Mouse (Mus musculus) MEL (cell line): ENCODE measurements around the gene Sema3a. TPM values are rescaled to one million over a fixed set of nuclear protein-coding genes. Genes with fewer than 3 reads are reported as not detected.

Experiments
- DNase-seq: peaks from one replicate; pipeline ENCODE4 v3.0.0; 2011; ENCODE audit warnings: low read depth, low spot score
- H3K27ac ChIP-seq: 2 replicates; pipeline ENCODE4 v1.5.1; 2012; ENCODE audit warnings: low read depth, mild to moderate bottlenecking, control low read depth, low read length, moderate library complexity; ENCODE audit not compliant: control insufficient read depth
- H3K27me3 ChIP-seq, 2 experiments: fragments of 150-350 bp in 1 of 2; sonication (generic) in 1 of 2; 2 replicates each; pipeline ENCODE4 v1.6.1; 2012; ENCODE audit warnings: low read length in 2 of 2, mild to moderate bottlenecking in 2 of 2, improper control_type of control experiment in 1 of 2, moderate library complexity in 1 of 2; ENCODE audit not compliant: insufficient read depth in 2 of 2, control insufficient read depth in 1 of 2
- H3K36me3 ChIP-seq, 2 experiments: 2 replicates each; pipeline ENCODE4 v1.6.1; 2012 to 2014; ENCODE audit warnings: low read length in 2 of 2, improper control_type of control experiment in 1 of 2, inconsistent platforms in 1 of 2, mild to moderate bottlenecking in 1 of 2; ENCODE audit not compliant: insufficient read depth in 2 of 2, control insufficient read depth in 1 of 2
- H3K4me1 ChIP-seq, 2 experiments: fragments of 150-350 bp in 1 of 2; sonication (generic) in 1 of 2; 2 replicates each; pipeline ENCODE4 v1.6.1; 2012; ENCODE audit warnings: low read length in 2 of 2, improper control_type of control experiment in 1 of 2, mild to moderate bottlenecking in 1 of 2; ENCODE audit not compliant: insufficient read depth in 2 of 2, control insufficient read depth in 1 of 2
- H3K4me3 ChIP-seq, 2 experiments: fragments of 150-350 bp in 1 of 2; sonication (generic) in 1 of 2; 2 replicates each; pipeline ENCODE4 v1.5.1; 2012; ENCODE audit warnings: low read depth in 2 of 2, low read length in 2 of 2, mild to moderate bottlenecking in 2 of 2, moderate library complexity in 2 of 2, control low read depth in 1 of 2, improper control_type of control experiment in 1 of 2; ENCODE audit not compliant: control insufficient read depth in 1 of 2, insufficient read depth in 1 of 2
- H3K79me2 ChIP-seq: 2 replicates; pipeline ENCODE4 v1.6.1; 2012; ENCODE audit warnings: mild to moderate bottlenecking, low read length, moderate library complexity; ENCODE audit not compliant: control insufficient read depth, poor library complexity, insufficient read depth
- H3K9ac ChIP-seq: 2 replicates; pipeline ENCODE4 v1.6.1; 2012; ENCODE audit warnings: low read depth, mild to moderate bottlenecking, control low read depth, low read length, moderate library complexity; ENCODE audit not compliant: control insufficient read depth, poor library complexity, severe bottlenecking
- H3K9me3 ChIP-seq: fragments of 150-350 bp; sonication (generic); replicated peaks from 2 replicates; pipeline ENCODE4 v1.6.1; 2012; ENCODE audit warnings: mild to moderate bottlenecking, low read length, improper control_type of control experiment, moderate library complexity; ENCODE audit not compliant: insufficient read depth
- CHD1 ChIP-seq: IDR thresholded peaks from 2 replicates; pipeline ENCODE4 v1.6.1; 2012; ENCODE audit warnings: low read depth, mild to moderate bottlenecking, inconsistent platforms, low read length, improper control_type of control experiment
- CHD2 ChIP-seq: IDR thresholded peaks from 2 replicates; pipeline ENCODE4 v1.6.1; 2011; ENCODE audit warnings: low read length, improper control_type of control experiment
- CTCF ChIP-seq, 3 experiments: IDR thresholded peaks in 2 of 3; conservative IDR thresholded peaks in 1 of 3; 2 replicates each; pipeline ENCODE4 v1.5.1; 2011 to 2012; ENCODE audit warnings: low read length in 3 of 3, low read depth in 2 of 3, mild to moderate bottlenecking in 2 of 3, improper control_type of control experiment in 1 of 3, inconsistent platforms in 1 of 3, mixed read lengths in 1 of 3, moderate library complexity in 1 of 3; ENCODE audit not compliant: control insufficient read depth in 1 of 3, insufficient read depth in 1 of 3, poor library complexity in 1 of 3, severe bottlenecking in 1 of 3
- E2F4 ChIP-seq: IDR thresholded peaks from 2 replicates; pipeline ENCODE4 v1.6.1; 2011; ENCODE audit warnings: low read depth, low read length, improper control_type of control experiment, borderline replicate concordance
- ELF1 ChIP-seq: IDR thresholded peaks from 2 replicates; pipeline ENCODE4 v1.6.1; 2014; ENCODE audit warnings: low read depth, mild to moderate bottlenecking, inconsistent platforms, low read length, improper control_type of control experiment, moderate library complexity
- EP300 ChIP-seq, 2 experiments: IDR thresholded peaks; 2 replicates each; pipeline ENCODE4 v1.6.1; 2011; ENCODE audit warnings: improper control_type of control experiment in 2 of 2, low read length in 2 of 2, low read depth in 1 of 2, mild to moderate bottlenecking in 1 of 2
- ETS1 ChIP-seq: IDR thresholded peaks from 2 replicates; pipeline ENCODE4 v1.6.1; 2012; ENCODE audit warnings: low read depth, mild to moderate bottlenecking, inconsistent platforms, low read length, improper control_type of control experiment, moderate library complexity
- GABPA ChIP-seq: IDR thresholded peaks from 2 replicates; pipeline ENCODE4 v1.6.1; 2012; ENCODE audit warnings: low read depth, mild to moderate bottlenecking, inconsistent platforms, low read length, improper control_type of control experiment, moderate library complexity
- HCFC1 ChIP-seq: IDR thresholded peaks from 2 replicates; pipeline ENCODE4 v1.6.1; 2012; ENCODE audit warnings: low read depth, mild to moderate bottlenecking, inconsistent platforms, low read length, improper control_type of control experiment, moderate library complexity
- JUND ChIP-seq: IDR thresholded peaks from 2 replicates; pipeline ENCODE4 v1.6.1; 2011; ENCODE audit warnings: low read depth, mild to moderate bottlenecking, improper control_type of control experiment, low read length
- MAFK ChIP-seq: IDR thresholded peaks from 2 replicates; pipeline ENCODE4 v1.6.1; 2011; ENCODE audit warnings: low read depth, mild to moderate bottlenecking, low read length, improper control_type of control experiment, borderline replicate concordance
- MAX ChIP-seq: IDR thresholded peaks from 2 replicates; pipeline ENCODE4 v1.6.1; 2011; ENCODE audit warnings: low read length, improper control_type of control experiment
- MAZ ChIP-seq: IDR thresholded peaks from 2 replicates; pipeline ENCODE4 v1.6.1; 2012; ENCODE audit warnings: low read depth, mild to moderate bottlenecking, inconsistent platforms, low read length, improper control_type of control experiment
- MEF2A ChIP-seq: IDR thresholded peaks from 2 replicates; pipeline ENCODE4 v1.6.1; 2014; ENCODE audit warnings: low read depth, mild to moderate bottlenecking, inconsistent platforms, low read length, improper control_type of control experiment; ENCODE audit not compliant: poor library complexity, insufficient replicate concordance, severe bottlenecking; ENCODE audit errors: extremely low read depth
- MYB ChIP-seq: IDR thresholded peaks from 2 replicates; pipeline ENCODE4 v1.6.1; 2011; ENCODE audit warnings: mild to moderate bottlenecking, low read depth, low read length, improper control_type of control experiment
- MYC ChIP-seq: IDR thresholded peaks from 2 replicates; pipeline ENCODE4 v1.6.1; 2011; ENCODE audit warnings: low read depth, mild to moderate bottlenecking, low read length, improper control_type of control experiment, moderate library complexity
- NRF1 ChIP-seq: IDR thresholded peaks from 2 replicates; pipeline ENCODE4 v1.6.1; 2014; ENCODE audit warnings: low read depth, mild to moderate bottlenecking, inconsistent platforms, low read length, improper control_type of control experiment, moderate library complexity; ENCODE audit not compliant: poor library complexity, insufficient read depth, severe bottlenecking
- POLR2A ChIP-seq, 2 experiments: IDR thresholded peaks; 2 replicates each; pipeline ENCODE4 v1.6.1; 2011 to 2012; ENCODE audit warnings: low read length in 2 of 2, mild to moderate bottlenecking in 2 of 2, control low read depth in 1 of 2, improper control_type of control experiment in 1 of 2, low read depth in 1 of 2, moderate library complexity in 1 of 2; ENCODE audit not compliant: control insufficient read depth in 1 of 2, insufficient read depth in 1 of 2, poor library complexity in 1 of 2
- POLR2AphosphoS5 ChIP-seq: IDR thresholded peaks from 2 replicates; pipeline ENCODE4 v1.6.1; 2012; ENCODE audit warnings: low read depth, borderline replicate concordance, mild to moderate bottlenecking, inconsistent platforms, low read length, moderate library complexity, mixed read lengths
- RCOR1 ChIP-seq: IDR thresholded peaks from 2 replicates; pipeline ENCODE4 v1.6.1; 2012; ENCODE audit warnings: low read depth, mild to moderate bottlenecking, inconsistent platforms, low read length, improper control_type of control experiment
- SIN3A ChIP-seq: IDR thresholded peaks from 2 replicates; pipeline ENCODE4 v1.6.1; 2012; ENCODE audit warnings: low read length, improper control_type of control experiment, inconsistent platforms
- SMC3 ChIP-seq: IDR thresholded peaks from 2 replicates; pipeline ENCODE4 v1.6.1; 2011; ENCODE audit warnings: low read depth, low read length, improper control_type of control experiment
- TBP ChIP-seq: IDR thresholded peaks from 2 replicates; pipeline ENCODE4 v1.8.0; 2011; ENCODE audit warnings: low read depth, low read length, improper control_type of control experiment
- TCF12 ChIP-seq: IDR thresholded peaks from 2 replicates; pipeline ENCODE4 v1.6.1; 2014; ENCODE audit warnings: low read depth, mild to moderate bottlenecking, inconsistent platforms, low read length, improper control_type of control experiment, moderate library complexity
- UBTF ChIP-seq: IDR thresholded peaks from 2 replicates; pipeline ENCODE4 v1.6.1; 2012; ENCODE audit warnings: low read depth, mild to moderate bottlenecking, inconsistent platforms, low read length, improper control_type of control experiment, moderate library complexity, borderline replicate concordance; ENCODE audit not compliant: insufficient read depth
- USF1 ChIP-seq: IDR thresholded peaks from 2 replicates; pipeline ENCODE4 v1.6.1; 2014; ENCODE audit warnings: low read depth, mild to moderate bottlenecking, inconsistent platforms, low read length, improper control_type of control experiment, moderate library complexity
- USF2 ChIP-seq, 2 experiments: IDR thresholded peaks; 2 replicates each; pipeline ENCODE4 v1.6.1; 2011 to 2012; ENCODE audit warnings: improper control_type of control experiment in 2 of 2, low read length in 2 of 2, borderline replicate concordance in 1 of 2, inconsistent platforms in 1 of 2, low read depth in 1 of 2, mild to moderate bottlenecking in 1 of 2; ENCODE audit not compliant: insufficient read depth in 1 of 2
- ZC3H11A ChIP-seq: IDR thresholded peaks from 2 replicates; pipeline ENCODE4 v1.6.1; 2012; ENCODE audit warnings: low read depth, mild to moderate bottlenecking, inconsistent platforms, low read length, improper control_type of control experiment
- ZKSCAN1 ChIP-seq: IDR thresholded peaks from 2 replicates; pipeline ENCODE4 v1.6.1; 2012; ENCODE audit warnings: low read depth, mild to moderate bottlenecking, inconsistent platforms, low read length, improper control_type of control experiment, moderate library complexity
- ZMIZ1 ChIP-seq: IDR thresholded peaks from 2 replicates; pipeline ENCODE4 v1.6.1; 2012; ENCODE audit warnings: low read depth, mild to moderate bottlenecking, inconsistent platforms, low read length, improper control_type of control experiment, moderate library complexity
- ZNF384 ChIP-seq: IDR thresholded peaks from 2 replicates; pipeline ENCODE4 v1.6.1; 2012; ENCODE audit warnings: low read depth, mild to moderate bottlenecking, inconsistent platforms, low read length, improper control_type of control experiment
- polyA plus RNA-seq, 2 experiments: library from polyadenylated mRNA; stranded (reverse) in 1 of 2; unstranded in 1 of 2; fragments of >175 nt in 1 of 2; fragments of >200 nt in 1 of 2; gene quantifications; 2 replicates each; pipeline versions ENCODE4 v1.2.1 to v1.2.4; 2012; ENCODE audit warnings: low replicate concordance in 2 of 2, low read depth in 1 of 2; ENCODE audit not compliant: insufficient read length in 2 of 2, insufficient read depth in 1 of 2, missing spikeins in 1 of 2
- total RNA-seq: library from RNA; depleted of rRNA; stranded (reverse); fragments of 300-350 nt; gene quantifications from 2 replicates; pipeline ENCODE4 v1.2.3, GENCODE M21; 2012

The Sema3a gene
- total and polyA plus RNA-seq, 3 experiments = not detected

DNA sequence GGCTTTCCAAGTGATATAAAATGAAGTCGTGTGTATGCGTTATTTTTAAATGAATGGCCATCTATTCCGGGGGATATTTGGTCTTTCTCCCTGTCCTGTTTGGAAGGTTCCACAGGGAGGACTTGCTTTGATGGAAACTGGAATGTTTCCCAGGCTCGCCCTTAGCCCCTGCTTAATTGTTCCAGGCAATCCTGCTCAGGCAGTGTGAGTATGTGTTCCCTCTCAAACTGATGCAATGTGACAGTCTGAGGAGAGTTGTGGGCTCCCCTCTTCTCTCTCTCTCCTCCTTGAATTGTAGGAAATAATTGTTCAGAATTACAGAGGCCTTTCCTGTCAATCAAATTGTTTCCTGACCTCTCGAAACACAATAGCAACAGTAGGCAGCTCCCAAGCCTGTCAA, 202.1 kb downstream of the Sema3a start:
- H3K4me1 ChIP-seq = no peaks in the 10 kb centered on the region
- H3K36me3 ChIP-seq = no peaks in the 10 kb centered on the region
- no peak for DNase-seq
- H3K27ac ChIP-seq = no peak overlapping the region
- no peak overlapping the region for H3K9ac ChIP-seq
- no peaks in the 10 kb centered on the region for H3K79me2 ChIP-seq
- H3K9me3 ChIP-seq = no peaks in the 10 kb centered on the region
- no peaks in the 10 kb centered on the region for H3K27me3 ChIP-seq
- TF ChIP-seq SIN3A (no peak), TBP (no peak), ZMIZ1 (no peak), ZKSCAN1 (no peak), UBTF (no peak), MAX (no peak), MYC (no peak), ZNF384 (no peak), MAFK (no peak), CTCF (IDR thresholded peaks at IDR 0.05 in 2 of 3, conservative IDR thresholded peaks at IDR 0.05 in 1 of 3; ENCODE audit: control insufficient read depth in 1 of 3, insufficient read depth in 1 of 3, low read depth in 2 of 3, low read length in 3 of 3, poor library complexity in 1 of 3, severe bottlenecking in 1 of 3) (no peak), E2F4 (no peak), NRF1 (no peak), RCOR1 (no peak), ETS1 (no peak), USF2 (IDR thresholded peaks at IDR 0.05; ENCODE audit: borderline replicate concordance in 1 of 2, insufficient read depth in 1 of 2, low read depth in 1 of 2, low read length in 2 of 2) (no peak), EP300 (IDR thresholded peaks at IDR 0.05; ENCODE audit: low read depth in 1 of 2, low read length in 2 of 2) (no peak), MEF2A (no peak), ELF1 (no peak), POLR2AphosphoS5 (no peak)
- TF ChIP-seq, all 39 proteins: peak for 0
- H3K4me3 ChIP-seq = no peak overlapping the region

DNA sequence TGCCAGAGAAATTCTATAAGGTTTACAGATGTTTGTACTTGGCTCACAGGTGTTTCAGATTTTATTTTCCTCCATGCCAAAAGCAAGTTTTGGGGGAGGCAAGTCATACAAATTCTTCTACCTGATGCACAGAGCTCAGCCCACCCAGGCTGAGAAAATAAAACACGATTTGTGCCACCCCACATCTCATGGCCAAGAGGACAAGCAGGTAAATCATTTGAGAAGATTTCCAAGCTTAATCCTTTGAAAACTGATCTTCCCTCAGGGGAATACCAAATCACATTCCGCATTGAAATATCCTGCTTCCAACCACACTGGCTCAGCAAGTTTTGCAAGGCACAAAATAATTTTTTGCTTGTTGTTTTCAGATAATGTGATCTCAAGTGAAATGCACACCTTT, 206.2 kb downstream of the Sema3a start:
- no peak for TF ChIP-seq CHD1
- TF ChIP-seq MYC = no peak
- TF ChIP-seq ZC3H11A = no peak
- TF ChIP-seq GABPA = no peak
- no peak for TF ChIP-seq CHD2
- TF ChIP-seq POLR2A (IDR thresholded peaks at IDR 0.05; ENCODE audit: control insufficient read depth in 1 of 2, insufficient read depth in 1 of 2, low read depth in 1 of 2, low read length in 2 of 2, poor library complexity in 1 of 2) = no peak
- no peak for TF ChIP-seq ZNF384
- no peak for TF ChIP-seq HCFC1
- no peak for TF ChIP-seq ZKSCAN1
- TF ChIP-seq ETS1 = no peak
- TF ChIP-seq UBTF = no peak
- no peak for TF ChIP-seq TBP
- TF ChIP-seq SMC3 = no peak
- TF ChIP-seq USF1 = no peak
- TF ChIP-seq JUND = no peak
- TF ChIP-seq TCF12 = no peak
- TF ChIP-seq MYB = no peak
- TF ChIP-seq ELF1 = no peak
- no peak for TF ChIP-seq MAZ
- no peaks in the 10 kb centered on the region for H3K36me3 ChIP-seq

More for the DNA sequence above, 206.2 kb downstream of the Sema3a start:
- Histone ChIP-seq H3K4me1 (no peaks in the 10 kb centered on the region), H3K79me2 (no peaks in the 10 kb centered on the region), H3K9me3 (no peaks in the 10 kb centered on the region), H3K27me3 (no peaks in the 10 kb centered on the region), H3K4me3 (no peak overlapping the region), H3K9ac (no peak overlapping the region), H3K27ac (no peak overlapping the region)
- no peak for DNase-seq
